Mouse (Mus musculus): ENCODE data around the gene Gm21983. TPM values are rescaled to one million over a fixed set of nuclear protein-coding genes. Genes with fewer than 3 reads are reported as not detected.

Gene Gm21983
- total RNA-seq, 2 experiments from 2014 or later = 0.18 TPM; not detected in 1

DNA sequence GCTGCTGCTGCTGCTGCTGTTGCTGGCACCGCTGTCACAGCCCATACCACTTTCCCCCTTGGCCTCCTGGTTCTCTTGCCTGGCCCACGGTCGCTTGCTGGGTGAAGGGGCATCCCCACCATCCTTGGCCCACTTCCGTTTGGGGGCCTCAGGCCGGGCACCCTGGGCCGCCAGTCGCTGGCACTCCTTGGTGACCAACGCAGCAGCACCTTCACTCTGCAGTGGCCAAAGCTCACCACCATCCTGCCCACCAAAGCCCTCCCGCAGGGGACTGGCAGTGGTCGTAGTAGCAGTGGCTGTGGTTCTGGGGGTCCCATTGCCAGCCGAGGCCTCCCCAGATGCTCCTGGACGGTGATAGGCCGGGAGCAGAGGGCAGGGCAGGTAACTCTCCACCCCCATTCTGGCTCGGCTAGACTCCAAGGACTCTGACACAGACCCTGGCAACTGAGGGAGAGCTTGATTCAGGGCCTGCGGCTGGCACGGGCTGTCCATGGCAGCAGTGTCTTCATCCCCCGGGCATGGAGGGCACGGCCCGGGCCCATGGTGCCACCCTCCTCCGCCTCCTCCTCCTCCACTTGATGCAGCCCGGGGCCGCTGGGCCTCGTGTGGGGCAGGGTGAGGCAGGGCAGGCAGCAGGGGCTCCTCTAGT, 15.8 kb downstream of the Gm21983 start:
- no peak for TF ChIP-seq CTCF (IDR thresholded peaks at IDR 0.05)
- Histone ChIP-seq H3K27ac (peak overlapping the region; percentile 98), H3K4me3 (peak overlapping the region; percentile 72)
- intact Hi-C loops (cut with DNase I) = no loop called here
- peak; percentile 87 for DNase-seq

DNA sequence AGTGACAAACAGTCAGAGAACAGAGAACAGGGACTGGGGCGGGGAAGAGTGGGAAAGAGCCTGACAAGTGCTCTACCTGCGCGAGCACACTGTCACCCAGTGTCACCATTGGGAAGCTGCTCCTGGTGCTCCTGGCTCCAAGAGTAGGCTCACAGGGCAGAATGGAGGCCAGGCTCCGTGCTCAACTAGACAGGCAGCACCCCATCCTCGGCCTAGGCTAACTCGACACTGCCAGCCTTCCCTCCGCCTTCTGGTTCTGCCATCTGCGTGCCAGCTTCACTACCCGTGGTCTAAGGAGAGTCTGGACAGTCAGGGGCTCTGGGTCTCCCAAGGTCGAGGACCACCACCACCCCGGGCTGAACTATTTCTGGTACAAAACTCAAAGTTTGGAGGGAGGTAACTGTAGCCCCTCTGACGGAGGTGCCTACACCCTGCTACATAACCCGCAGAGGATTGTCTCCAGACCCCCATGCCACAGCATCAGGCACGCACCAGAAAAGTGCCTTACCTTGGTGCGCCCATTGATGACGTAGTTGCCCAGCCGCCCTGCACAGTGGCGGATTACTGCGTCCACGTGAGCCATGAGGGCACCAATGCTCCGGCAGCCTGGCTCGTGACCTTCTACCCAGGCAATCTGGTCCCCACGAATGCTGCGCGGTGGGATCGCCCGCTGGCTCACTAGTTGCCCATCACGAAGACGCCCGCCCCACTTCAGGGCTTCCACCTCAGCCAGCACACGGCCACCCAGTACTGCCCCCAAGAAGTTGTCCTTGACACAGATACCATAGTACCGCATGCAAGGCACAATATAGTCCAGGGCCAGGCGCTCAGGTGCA, 16.6 kb downstream of the Gm21983 start:
- H3K4me3 ChIP-seq = peak overlapping the region; percentile 72
- TF ChIP-seq CTCF (IDR thresholded peaks at IDR 0.05) = no peak
- H3K27ac ChIP-seq = peak overlapping the region; percentile 98
- intact Hi-C loops (cut with DNase I) = loop anchor here (5.0 kb wide), 2 partner anchors 33 to 93 kb away; partner anchors contain the start of genes BC024978, Numbl and Snrpa
- DNase-seq = peak; percentile 58

DNA sequence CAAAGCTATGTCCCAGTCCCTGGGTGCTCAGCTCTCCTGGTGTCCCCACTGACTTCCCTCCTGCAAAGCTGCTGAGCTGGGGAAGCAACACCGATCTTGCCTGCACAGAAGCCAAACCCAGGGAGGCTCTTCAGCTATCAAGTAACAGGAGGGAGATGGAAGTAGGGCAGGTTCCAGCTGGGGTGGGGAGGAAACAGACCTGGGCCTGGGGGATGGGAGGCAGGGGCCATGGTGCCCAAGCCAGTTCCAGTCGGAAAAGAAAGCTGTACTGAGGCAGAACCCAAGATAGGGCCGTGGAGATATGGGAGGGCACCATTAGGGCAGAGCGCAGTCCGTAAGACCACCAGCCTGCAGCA, 17.5 kb downstream of the Gm21983 start:
- no peak for TF ChIP-seq CTCF (IDR thresholded peaks at IDR 0.05)
- Histone ChIP-seq H3K4me3 (peak overlapping the region; percentile 72), H3K27ac (peak overlapping the region; percentile 98)
- peak; percentile 83 for DNase-seq
- intact Hi-C loops (cut with DNase I) = loop anchor here (5.0 kb wide), 2 partner anchors 34 to 94 kb away; partner anchors contain the start of genes BC024978, Numbl and Snrpa

DNA sequence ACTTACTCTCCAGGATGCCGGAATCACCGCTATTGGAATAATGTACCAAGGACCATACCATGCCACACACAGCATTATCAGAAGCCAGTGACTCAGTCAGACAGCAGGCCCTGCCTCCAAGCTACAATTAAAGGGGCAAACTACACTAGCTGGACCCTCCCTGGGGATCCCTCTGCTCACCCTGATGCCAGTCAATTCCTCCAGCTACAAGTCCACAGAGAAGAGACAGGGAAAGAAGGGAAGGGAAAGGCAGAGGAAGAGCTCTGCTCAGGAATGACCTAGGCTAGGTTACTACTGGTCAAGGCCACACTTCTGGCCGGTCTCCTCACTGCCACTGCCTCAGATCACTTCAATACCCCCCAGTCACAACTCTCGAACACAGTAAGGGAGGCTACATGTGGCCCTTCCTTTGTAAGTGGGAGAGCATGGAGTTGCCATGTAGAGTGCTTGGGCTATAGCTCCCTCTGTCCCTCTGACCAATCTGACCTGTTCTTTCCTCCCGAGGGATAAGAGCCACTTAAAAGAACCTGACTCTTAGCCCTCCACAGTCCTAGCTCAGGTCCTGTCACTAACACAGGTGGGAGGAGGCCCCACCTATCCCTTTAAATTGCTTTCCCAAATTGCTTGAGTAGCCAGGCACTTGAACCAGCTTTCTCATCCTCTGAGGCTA, 18.0 kb downstream of the Gm21983 start:
- intact Hi-C loops (cut with DNase I) = loop anchor here (5.0 kb wide), 2 partner anchors 34 to 94 kb away; partner anchors contain the start of genes BC024978, Numbl and Snrpa

DNA sequence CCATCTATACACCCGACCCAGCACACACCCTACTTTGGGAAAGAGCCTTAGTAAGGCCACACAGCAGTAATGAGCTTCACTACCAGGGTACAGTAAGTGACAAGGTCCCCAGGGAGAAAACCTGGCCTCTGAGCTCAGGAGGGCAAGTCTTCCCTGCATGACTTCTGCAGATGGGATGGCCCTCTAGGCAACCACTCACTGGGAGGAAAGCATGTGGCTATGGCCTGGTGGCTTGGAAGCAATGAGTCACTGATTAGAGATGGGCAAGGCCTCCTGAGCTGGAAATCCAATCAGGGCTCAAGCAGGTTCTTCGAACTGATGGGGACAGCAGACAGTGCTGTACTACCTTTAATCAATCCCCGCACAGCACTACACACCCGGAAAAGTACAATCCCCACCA, 19.1 kb downstream of the Gm21983 start:
- Histone ChIP-seq H3K4me3 (peak overlapping the region; percentile 72), H3K27ac (peak overlapping the region; percentile 98)
- no peak for DNase-seq
- intact Hi-C loops (cut with DNase I) = loop anchor here (5.0 kb wide), 2 partner anchors 36 to 96 kb away; partner anchors contain the start of genes BC024978, Numbl and Snrpa
- no peak for TF ChIP-seq CTCF (IDR thresholded peaks at IDR 0.05)

More for the DNA sequence above, 18.0 kb downstream of the Gm21983 start:
- DNase-seq = no peak
- H3K27ac ChIP-seq = peak overlapping the region; percentile 98
- TF ChIP-seq CTCF (IDR thresholded peaks at IDR 0.05) = no peak
- peak overlapping the region; percentile 72 for H3K4me3 ChIP-seq

DNA sequence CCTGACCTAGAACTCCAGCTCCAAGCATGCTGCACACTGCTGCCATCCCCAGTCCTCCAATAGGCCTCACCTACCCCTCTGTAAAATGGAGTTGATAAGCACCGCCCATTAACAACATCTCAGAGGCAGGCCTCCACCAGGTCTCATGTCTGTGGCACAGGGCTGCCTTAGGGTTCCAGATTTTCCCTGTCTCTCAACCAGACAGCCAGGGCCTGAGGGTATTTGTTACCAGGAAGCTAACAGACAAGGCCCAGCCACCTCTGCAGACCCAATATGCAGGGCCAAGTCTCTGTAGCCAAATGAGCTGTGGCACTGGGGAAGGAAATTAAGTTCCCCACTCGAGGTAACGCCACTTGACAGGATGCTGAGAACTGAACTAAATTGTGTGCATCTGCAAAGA, 20.0 kb downstream of the Gm21983 start:
- no peak for TF ChIP-seq CTCF (IDR thresholded peaks at IDR 0.05)
- no peak for DNase-seq
- Histone ChIP-seq H3K27ac (peak overlapping the region; percentile 98), H3K4me3 (peak overlapping the region; percentile 72)
- intact Hi-C loops (cut with DNase I) = loop anchor here (5.0 kb wide), 2 partner anchors 36 to 96 kb away; partner anchors contain the start of genes BC024978, Numbl and Snrpa

DNA sequence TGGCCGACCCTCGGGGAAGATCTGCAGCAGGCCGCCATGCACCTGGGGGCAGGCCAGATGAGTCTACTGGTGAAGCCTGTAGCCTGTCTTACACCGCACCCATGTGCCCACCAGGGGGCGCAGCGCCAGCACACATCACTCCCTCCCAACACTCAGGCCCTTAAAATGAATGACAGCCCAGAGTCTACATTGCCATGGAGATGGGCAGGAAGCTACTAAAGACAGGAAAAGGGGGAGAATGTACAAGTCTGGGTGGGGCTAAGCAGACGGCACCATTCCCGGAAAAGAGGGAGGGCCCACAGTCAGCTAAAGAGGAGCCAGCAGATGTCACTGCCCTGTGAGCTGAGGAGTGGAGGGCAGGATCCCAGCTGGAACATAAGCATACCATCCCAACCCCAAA, 21.0 kb downstream of the Gm21983 start:
- DNase-seq = peak; percentile 90
- intact Hi-C loops (cut with DNase I) = loop anchor here (2.0 to 5.0 kb wide), 5 partner anchors 27 to 117 kb away; partner anchors contain the start of genes BC024978, Coq8b, Numbl and Snrpa
- TF ChIP-seq CTCF (IDR thresholded peaks at IDR 0.05) = peak; percentile 98
- Histone ChIP-seq H3K4me3 (peak overlapping the region; percentile 38), H3K27ac (peak overlapping the region; percentile 98)

DNA sequence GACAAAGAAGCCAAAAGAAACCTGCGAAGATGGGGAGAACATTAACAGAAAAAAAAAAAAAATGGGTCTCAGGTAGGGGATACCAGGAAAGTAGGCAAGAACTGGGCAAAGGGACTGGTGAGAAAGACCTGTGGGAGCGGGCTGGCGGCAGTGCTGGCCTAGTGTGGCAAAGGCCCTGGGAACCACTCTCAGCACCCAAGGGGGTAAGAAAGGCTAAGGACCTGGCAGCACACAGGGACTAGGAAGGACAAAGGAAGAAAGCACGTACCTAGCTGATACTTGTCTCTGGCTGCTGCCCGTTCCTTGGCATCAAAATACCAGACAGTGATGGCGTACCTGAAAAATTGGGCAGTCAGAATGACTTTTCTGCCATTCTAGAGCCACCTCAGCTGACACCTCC, 21.6 kb downstream of the Gm21983 start:
- TF ChIP-seq CTCF (IDR thresholded peaks at IDR 0.05) = no peak
- Histone ChIP-seq H3K27ac (peak overlapping the region; percentile 6; the same call in 1 of the 2 replicates), H3K4me3 (no peak overlapping the region)
- intact Hi-C loops (cut with DNase I) = loop anchor here (2.0 kb wide), 3 partner anchors 26 to 118 kb away; partner anchors contain the start of gene Coq8b
- no peak for DNase-seq

DNA sequence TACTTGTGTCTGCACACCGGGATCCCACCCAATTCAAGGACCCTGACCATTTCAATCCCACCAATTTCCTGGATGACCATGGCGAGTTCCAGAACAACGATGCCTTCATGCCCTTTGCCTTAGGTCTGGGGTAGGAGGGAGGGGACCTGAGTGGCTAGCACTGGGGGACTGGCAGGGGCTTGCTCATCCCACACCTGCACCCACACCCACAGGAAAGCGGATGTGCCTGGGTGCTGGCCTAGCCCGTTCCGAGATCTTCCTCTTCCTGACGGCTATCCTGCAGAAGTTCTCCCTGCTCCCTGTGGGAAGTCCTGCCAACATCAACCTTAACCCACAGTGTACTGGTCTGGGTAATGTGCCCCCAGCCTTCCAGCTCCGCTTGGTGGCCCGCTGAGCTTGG, 22.7 kb downstream of the Gm21983 start:
- TF ChIP-seq CTCF (IDR thresholded peaks at IDR 0.05) = no peak
- no peak overlapping the region for H3K4me3 ChIP-seq
- no peak for DNase-seq
- no peak overlapping the region for H3K27ac ChIP-seq
- intact Hi-C loops (cut with DNase I) = loop anchor here (2.0 kb wide), 3 partner anchors 25 to 119 kb away; partner anchors contain the start of gene Coq8b

DNA sequence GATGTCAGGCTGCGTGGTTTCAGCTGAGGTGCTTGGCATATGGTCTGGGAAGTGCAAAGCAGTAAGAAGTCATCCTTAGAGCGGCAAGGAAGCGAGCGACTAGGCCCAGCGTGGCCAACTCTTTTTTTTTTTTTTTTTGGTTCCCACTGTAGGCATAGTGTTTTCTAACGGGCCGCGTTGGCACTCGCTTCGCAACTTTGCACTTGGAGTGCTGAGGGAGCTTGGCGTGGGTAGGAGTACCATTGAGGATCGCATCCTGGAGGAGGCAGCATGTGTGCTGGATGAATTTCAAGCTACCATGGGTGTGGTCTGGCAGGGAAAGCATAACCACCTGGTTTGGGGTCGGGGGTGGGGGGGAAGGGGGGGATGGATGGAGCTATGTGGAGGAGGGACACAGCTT, 24.9 kb downstream of the Gm21983 start:
- intact Hi-C loops (cut with DNase I) = no loop called here
- no peak for DNase-seq
- H3K4me3 ChIP-seq = no peak overlapping the region
- TF ChIP-seq CTCF (IDR thresholded peaks at IDR 0.05) = no peak
- no peak overlapping the region for H3K27ac ChIP-seq

DNA sequence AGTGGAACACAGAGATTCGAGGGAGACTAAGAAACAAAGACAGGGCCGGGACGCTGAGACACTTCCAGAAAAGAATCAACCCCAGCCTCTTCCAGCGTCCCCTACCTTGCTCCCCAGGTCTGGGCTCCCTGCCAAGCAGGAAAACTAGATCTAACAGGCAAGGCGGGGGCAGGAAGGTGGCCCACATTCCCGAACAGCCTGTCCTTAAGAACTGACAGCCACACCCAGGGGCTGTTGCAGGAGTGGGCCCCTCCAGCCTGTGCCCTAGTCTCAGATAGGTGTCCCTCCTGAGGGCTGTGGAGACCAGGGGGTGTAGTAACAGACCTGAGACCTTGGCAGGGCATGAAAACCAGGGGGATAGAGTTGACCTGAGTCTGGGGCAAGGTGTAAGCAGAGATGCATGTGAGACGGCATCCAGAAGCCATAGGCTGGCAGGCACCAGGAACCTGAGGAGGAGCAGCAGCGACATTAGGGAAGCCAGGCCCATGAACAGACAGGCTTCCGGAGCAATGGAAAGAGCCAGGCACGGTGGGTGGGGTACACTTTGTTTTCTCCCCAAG, 27.6 kb downstream of the Gm21983 start, which contains the start of gene Cyp2t4:
Gene Cyp2t4 (plus strand): TSS at position 510 of the 560 bp plus-strand sequence.
- no peak for TF ChIP-seq CTCF (IDR thresholded peaks at IDR 0.05)
- DNase-seq = peak; percentile 62
- intact Hi-C loops (cut with DNase I) = no loop called here
- Histone ChIP-seq H3K4me3 (peak within 1 kb of the TSS; percentile 30), H3K27ac (peak within 1 kb of the TSS; percentile 74)
